Mouse (Mus musculus): ENCODE data around the gene Sh3bp4.

DNA sequence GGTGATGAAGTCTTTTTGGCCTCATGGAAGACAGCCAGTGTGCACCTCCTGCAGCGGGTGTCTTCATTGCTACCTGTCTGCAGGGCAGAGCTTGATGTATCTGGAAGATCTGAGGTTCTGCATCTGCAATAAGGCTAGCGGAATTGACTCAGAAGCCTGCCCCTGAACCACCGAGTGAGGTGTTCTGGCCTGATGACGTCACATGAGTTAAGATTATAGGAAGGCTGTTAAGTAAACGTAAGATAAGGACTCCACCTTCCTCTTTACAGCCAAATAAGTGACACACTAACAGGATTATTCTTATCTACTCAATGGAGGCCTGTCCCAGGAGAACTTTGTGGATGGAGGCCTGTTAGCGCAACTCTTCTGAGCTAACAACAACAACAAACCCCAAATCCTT, 4.5 kb downstream of the Sh3bp4 start:
- no peak for TF ChIP-seq CTCF (IDR thresholded peaks at IDR 0.05; ENCODE audit: low read depth)
- TF ChIP-seq EP300 (optimal IDR thresholded peaks at IDR 0.05): no peak

Data from stomach, postnatal 0 days (tissue).